Mouse (Mus musculus): ENCODE results near the gene Rps29.

Rps29 gene

GRCm38 (mm10) chr12:69158765-69159577 lies at the start of gene Rps29:
TSS of gene Rps29 (minus strand) at chr12:69159186.
- peak; percentile 96 for DNase-seq (ENCODE audit: low read depth, low spot score)

DNA sequence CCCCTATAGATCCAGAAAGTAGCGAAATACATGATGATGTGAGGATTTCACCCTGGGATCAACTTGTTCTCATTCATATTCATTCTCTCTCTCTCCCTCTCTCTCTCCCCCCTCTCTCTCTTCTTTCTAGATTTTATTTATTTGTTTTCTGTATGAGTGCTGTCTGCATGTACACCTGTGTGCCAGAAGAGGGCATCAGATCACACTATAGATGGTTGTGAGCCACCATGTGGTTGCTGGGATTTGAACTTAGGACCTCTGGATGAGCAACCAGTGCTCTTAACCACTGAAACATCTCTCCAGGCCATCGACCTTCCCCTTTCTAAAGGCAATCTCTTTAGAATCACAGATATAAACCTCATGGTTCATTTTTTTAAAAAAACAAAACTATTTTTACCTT lies 49.5 kb upstream of the Rps29 start:
- no peak for DNase-seq (ENCODE audit: low read depth, low spot score)

GRCm38 (mm10) chr12:69207926-69208325 lies 48.9 kb upstream of the Rps29 start:
- no peak for DNase-seq (ENCODE audit: low read depth, low spot score)

DNA sequence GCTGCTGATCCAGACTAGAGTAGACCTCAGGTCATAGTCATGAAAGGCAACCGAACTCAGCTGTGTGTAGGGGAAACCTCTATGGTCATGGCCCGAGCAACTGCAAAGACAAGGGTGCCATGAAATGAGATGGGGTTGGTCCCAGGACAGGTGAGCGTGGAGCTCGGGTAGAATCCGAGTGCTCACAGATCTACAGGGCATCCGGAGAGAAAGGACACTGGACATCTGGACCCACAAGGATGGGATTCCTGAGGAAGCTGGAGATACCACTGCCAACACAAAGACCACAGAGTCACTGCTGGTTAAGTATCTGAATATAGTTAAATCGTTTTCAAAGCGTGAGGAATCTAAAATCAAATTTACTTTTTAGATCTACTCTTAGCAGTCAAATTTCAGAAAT lies 48.4 kb upstream of the Rps29 start:
- no peak for DNase-seq (ENCODE audit: low read depth, low spot score)

- no peak for DNase-seq (ENCODE audit: low read depth, low spot score)
Measured at GRCm38 (mm10) chr12:69204052-69204833, 45.3 kb upstream of the Rps29 start, which contains the start of gene Gm49384. TSS of gene Gm49384 (minus strand) at chr12:69204267.

DNA sequence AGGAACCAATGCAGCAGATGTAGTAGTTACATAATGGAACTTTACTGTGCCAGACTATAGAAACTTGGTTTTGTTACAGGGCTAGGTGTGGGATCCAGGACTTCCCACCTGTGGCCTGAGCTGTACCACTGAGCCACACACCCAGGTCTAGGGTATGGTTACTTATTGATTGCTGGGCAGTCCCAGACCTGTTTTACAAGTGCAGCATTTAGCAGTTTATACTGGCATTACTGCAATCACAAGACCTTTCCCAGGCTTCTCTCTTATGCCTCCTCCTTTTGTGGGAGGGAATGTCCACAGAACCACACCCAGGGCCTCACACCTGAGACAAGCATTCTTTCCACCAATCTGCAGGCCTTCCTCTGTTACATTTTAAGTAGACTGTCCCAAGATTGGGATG lies 40.0 kb upstream of the Rps29 start:
- DNase-seq (ENCODE audit: low read depth, low spot score): no peak

- peak; percentile 16 for DNase-seq (ENCODE audit: low read depth, low spot score)
Measured at GRCm38 (mm10) chr12:69198164-69198535, 39.2 kb upstream of the Rps29 start, which contains the start of gene Dnaaf2. TSS of gene Dnaaf2 (minus strand) at chr12:69198429.

GRCm38 (mm10) chr12:69197378-69198163 lies 38.6 kb upstream of the Rps29 start:
- DNase-seq (ENCODE audit: low read depth, low spot score): peak; percentile 2

GRCm38 (mm10) chr12:69196444-69197377 lies 37.7 kb upstream of the Rps29 start, which contains the start of gene Gm49383:
TSS of gene Gm49383 (minus strand) at chr12:69197104.
- peak; percentile 67 for DNase-seq (ENCODE audit: low read depth, low spot score)

DNA sequence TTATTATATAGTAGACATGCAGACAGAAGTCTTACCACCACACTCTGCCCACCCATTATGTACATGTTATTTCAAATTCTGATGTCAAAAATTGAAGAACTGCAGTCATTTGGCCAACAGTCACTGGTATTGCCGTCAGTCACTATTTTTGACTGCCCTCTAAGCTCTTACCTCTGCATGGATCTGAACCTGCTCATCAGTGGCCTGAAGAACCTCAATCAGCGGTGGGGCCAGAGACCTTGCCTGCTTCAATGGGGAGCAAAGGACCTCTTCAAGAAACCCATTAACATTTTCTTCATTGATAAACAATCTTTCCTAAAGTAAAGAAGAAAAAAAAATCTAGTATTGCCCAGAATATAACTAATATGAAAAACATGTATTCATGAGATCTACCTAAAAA lies 33.7 kb upstream of the Rps29 start:
- no peak for DNase-seq (ENCODE audit: low read depth, low spot score)

DNA sequence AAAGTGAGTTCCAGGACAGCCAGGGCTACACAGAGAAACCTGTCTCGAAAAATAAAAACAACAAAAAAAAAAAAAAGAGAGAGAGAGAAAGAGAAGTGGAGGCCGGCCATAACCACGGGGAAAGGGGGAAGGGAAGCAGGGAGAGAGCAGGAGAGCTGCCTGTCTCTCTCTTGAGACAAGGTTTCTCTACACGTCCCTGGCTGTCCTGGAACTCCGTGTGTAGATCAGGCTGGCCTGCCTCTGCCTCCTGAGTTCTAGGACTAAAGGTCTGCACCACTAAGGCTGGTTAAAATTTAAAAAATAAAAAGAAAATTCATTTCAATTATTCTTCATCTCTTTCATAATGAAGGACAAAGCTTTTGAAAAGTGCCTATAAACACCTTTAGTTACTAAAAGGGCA lies 32.4 kb upstream of the Rps29 start:
- DNase-seq (ENCODE audit: low read depth, low spot score): no peak

- DNase-seq (ENCODE audit: low read depth, low spot score): no peak
Measured at GRCm38 (mm10) chr12:69190522-69190921, 31.5 kb upstream of the Rps29 start.

- DNase-seq (ENCODE audit: low read depth, low spot score): no peak
Measured at GRCm38 (mm10) chr12:69190074-69190473, 31.1 kb upstream of the Rps29 start.

DNA sequence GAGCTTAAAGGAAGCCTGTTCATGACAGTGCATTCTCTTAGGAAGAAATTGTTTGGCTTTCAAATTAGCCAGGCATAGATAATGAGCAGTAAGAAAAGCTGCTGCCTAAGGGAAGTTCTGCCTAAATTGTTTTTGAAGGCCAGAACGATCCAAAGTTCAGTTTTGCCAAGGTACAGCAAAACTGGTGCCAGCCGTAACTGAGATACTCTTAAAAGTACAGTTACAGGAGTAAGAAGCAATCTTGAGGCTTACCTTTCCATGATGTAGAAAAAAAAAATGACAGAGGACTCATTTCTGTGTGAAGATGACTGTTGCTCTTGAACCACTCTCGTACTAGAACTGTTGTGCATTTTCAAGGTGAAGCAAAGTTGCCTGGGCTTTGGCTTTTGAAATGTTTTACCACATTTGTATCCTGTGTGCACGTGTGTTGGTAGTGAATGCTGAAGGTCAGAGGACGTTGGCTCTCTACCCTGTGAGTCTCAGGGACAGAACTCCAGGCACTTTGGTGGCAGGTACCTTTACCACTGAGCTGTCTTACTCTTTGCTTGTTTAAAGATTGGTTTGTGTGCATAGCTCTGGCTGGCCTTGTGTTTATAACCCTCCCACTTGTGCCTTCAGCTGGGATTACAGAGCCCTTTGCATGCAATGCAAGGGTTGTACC lies 28.0 kb upstream of the Rps29 start:
- no peak for DNase-seq (ENCODE audit: low read depth, low spot score)

DNA sequence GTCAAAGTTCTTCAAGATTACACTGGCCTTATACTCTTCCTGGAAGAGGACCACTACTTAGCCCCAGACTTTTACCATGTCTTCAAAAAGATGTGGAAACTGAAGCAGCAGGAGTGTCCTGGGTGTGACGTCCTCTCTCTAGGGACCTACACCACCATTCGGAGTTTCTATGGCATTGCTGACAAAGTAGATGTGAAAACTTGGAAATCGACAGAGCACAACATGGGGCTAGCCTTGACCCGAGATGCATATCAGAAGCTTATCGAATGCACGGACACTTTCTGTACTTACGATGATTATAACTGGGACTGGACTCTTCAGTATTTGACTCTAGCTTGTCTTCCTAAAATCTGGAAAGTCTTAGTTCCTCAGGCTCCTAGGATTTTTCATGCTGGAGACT lies 26.4 kb upstream of the Rps29 start:
- DNase-seq (ENCODE audit: low read depth, low spot score): no peak

- DNase-seq (ENCODE audit: low read depth, low spot score): no peak
Measured at GRCm38 (mm10) chr12:69184342-69185295, 25.6 kb upstream of the Rps29 start.

DNA sequence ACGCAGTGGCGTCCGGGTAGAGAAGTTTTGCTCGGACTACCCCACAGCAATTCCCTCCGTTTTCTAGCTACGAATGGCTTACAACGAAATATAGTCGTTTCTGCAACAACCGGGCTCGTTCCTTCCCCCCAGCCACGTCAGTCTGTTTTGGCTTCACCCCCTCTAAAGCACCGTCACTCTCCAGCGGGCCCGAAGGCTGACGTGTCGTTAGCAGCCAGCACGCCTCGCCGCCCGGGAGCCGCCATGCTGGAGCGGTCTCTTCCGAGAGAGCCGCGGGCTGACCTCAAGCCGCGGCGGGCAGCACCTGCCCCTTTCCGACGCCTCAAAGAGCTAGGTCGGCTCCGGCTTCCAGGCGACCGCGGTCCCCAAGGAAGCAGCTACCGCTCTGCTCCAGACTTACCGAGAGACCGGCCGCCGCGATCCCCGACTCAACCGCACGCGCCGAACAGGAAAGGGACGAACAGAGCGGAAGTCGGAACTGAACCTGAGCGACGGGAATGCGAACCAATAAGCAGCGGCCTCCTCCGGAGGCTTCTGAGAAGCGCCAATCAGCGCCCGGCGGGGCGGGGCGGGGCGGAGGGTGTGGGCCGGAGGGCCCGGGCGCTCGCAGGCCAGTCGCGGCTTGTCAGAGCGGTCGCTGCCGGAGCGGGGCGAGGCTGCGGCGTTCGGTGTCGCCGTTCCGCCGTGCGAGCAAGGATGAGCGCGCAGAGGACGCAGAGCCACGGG lies 24.8 kb upstream of the Rps29 start, which contains the start of the genes Rpl36al and Mgat2:
TSS of gene Rpl36al (minus strand) at position 501 of the 726 bp plus-strand sequence.
TSS of gene Mgat2 (plus strand) at position 575 of the 726 bp plus-strand sequence.
- peak; percentile 96 for DNase-seq (ENCODE audit: low read depth, low spot score)

GRCm38 (mm10) chr12:69181800-69182199 lies 22.8 kb upstream of the Rps29 start:
- no peak for DNase-seq (ENCODE audit: low read depth, low spot score)
